Mouse (Mus musculus): ENCODE measurements around the gene Gm10697. TPM values are rescaled to one million over a fixed set of nuclear protein-coding genes. Genes with fewer than 3 reads are reported as not detected.
"Not testable (repeated sequence)": the region's sequence is repeated elsewhere in the genome, so short reads cannot be mapped to it uniquely, and the experiment has no call there.

The Gm10697 gene
- polyA plus RNA-seq (2012; rRNA removed) (not detected in 2 replicates), polyA plus RNA-seq (2014; fragmentation: Nextera tagmentation; extraction: Ambion mirVana) (not detected in 2 replicates)

DNA sequence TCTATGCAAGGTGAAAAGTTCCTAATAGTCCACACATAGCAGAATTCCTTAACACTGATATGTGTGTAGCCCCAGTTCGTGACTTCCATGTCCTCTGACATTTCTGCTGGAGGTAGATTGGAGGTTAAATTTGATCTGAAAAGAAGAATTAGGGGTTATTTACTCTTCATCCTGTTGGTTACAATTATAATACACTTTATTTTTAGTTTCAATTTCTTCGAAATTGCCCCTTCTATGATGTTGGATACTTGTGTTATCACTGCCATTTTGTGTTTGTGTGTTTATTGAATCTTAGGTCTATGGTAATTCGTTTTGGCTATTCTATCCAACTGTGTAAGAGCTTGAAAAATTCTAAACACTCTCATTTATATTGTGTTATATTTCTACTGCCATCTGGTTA is at the start of gene Gm10697:
TSS of gene Gm10697 (minus strand) at position 101 of the 400 bp plus-strand sequence.
- H3K36me3 ChIP-seq (ENCODE audit: control insufficient read depth, insufficient read depth, low read length); ATAC-seq (ENCODE audit: low FRiP score, low read depth); H3K4me2 ChIP-seq (replicated peaks; ENCODE audit: low read depth, low read length, severe bottlenecking); H3K9me3 ChIP-seq (ENCODE audit: control insufficient read depth, low read length); H3K9ac ChIP-seq (ENCODE audit: low read depth, low read length, severe bottlenecking); H3K4me1 ChIP-seq (ENCODE audit: control insufficient read depth, insufficient read depth, low read length); DNase-seq (ENCODE audit: low spot score); H3K27ac ChIP-seq (replicated peaks; ENCODE audit: low read depth, low read length); H3K27me3 ChIP-seq (ENCODE audit: control insufficient read depth, insufficient read depth, low read length); H3K4me3 ChIP-seq (replicated peaks; ENCODE audit: low read length): not testable (repeated sequence)
- 80% methylated on average over 1 of the region's 3 CpGs for WGBS

DNA sequence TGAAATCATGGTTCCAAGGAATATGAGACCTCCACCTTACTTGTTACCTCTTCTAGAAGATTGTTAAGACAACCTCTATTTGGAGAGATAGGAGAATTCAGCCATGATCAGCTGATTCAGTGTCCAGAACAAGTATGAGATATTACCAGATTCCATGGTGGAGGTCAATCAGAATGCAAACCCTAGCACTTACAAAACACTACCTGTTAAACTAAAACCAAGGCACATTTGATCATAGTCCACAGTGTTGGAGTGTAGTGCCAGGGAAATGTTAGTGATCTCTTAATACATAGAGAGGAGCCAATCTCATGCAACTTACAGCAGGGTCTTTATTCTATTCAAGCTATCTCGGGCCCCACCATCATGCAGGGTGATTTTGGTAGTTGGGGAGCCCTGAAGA is 42.6 kb upstream of the Gm10697 start:
- H3K9ac ChIP-seq (ENCODE audit: low read depth, low read length, severe bottlenecking); H3K4me1 ChIP-seq (ENCODE audit: control insufficient read depth, insufficient read depth, low read length); ATAC-seq (ENCODE audit: low FRiP score, low read depth); H3K36me3 ChIP-seq (ENCODE audit: control insufficient read depth, insufficient read depth, low read length); DNase-seq (ENCODE audit: low spot score); H3K4me2 ChIP-seq (replicated peaks; ENCODE audit: low read depth, low read length, severe bottlenecking); H3K9me3 ChIP-seq (ENCODE audit: control insufficient read depth, low read length); H3K4me3 ChIP-seq (replicated peaks; ENCODE audit: low read length); H3K27me3 ChIP-seq (ENCODE audit: control insufficient read depth, insufficient read depth, low read length); H3K27ac ChIP-seq (replicated peaks; ENCODE audit: low read depth, low read length): not testable (repeated sequence)
- WGBS: 63% methylated on average over 1 of the region's 1 CpGs

GRCm38 (mm10) chr3:94054785-94055184 is 17.7 kb downstream of the Gm10697 start, which contains the start of gene Gm9125:
Gene Gm9125 (minus strand): TSS chr3:94054885.
- 78% methylated on average over 1 of the region's 3 CpGs for WGBS
- H3K9ac ChIP-seq (ENCODE audit: low read depth, low read length, severe bottlenecking); H3K4me1 ChIP-seq (ENCODE audit: control insufficient read depth, insufficient read depth, low read length); DNase-seq (ENCODE audit: low spot score); H3K27ac ChIP-seq (replicated peaks; ENCODE audit: low read depth, low read length); ATAC-seq (ENCODE audit: low FRiP score, low read depth); H3K4me3 ChIP-seq (replicated peaks; ENCODE audit: low read length); H3K27me3 ChIP-seq (ENCODE audit: control insufficient read depth, insufficient read depth, low read length); H3K36me3 ChIP-seq (ENCODE audit: control insufficient read depth, insufficient read depth, low read length); H3K9me3 ChIP-seq (ENCODE audit: control insufficient read depth, low read length); H3K4me2 ChIP-seq (replicated peaks; ENCODE audit: low read depth, low read length, severe bottlenecking): not testable (repeated sequence)

- not testable (repeated sequence) for H3K9ac ChIP-seq (ENCODE audit: low read depth, low read length, severe bottlenecking); H3K27ac ChIP-seq (replicated peaks; ENCODE audit: low read depth, low read length); DNase-seq (ENCODE audit: low spot score); H3K4me3 ChIP-seq (replicated peaks; ENCODE audit: low read length); H3K4me2 ChIP-seq (replicated peaks; ENCODE audit: low read depth, low read length, severe bottlenecking); H3K9me3 ChIP-seq (ENCODE audit: control insufficient read depth, low read length); ATAC-seq (ENCODE audit: low FRiP score, low read depth); H3K4me1 ChIP-seq (ENCODE audit: control insufficient read depth, insufficient read depth, low read length); H3K27me3 ChIP-seq (ENCODE audit: control insufficient read depth, insufficient read depth, low read length); H3K36me3 ChIP-seq (ENCODE audit: control insufficient read depth, insufficient read depth, low read length)
- WGBS: no CpG with 5 or more reads among the region's 5 CpGs
Observed at GRCm38 (mm10) chr3:94049566-94050121, 22.8 kb downstream of the Gm10697 start.

DNA sequence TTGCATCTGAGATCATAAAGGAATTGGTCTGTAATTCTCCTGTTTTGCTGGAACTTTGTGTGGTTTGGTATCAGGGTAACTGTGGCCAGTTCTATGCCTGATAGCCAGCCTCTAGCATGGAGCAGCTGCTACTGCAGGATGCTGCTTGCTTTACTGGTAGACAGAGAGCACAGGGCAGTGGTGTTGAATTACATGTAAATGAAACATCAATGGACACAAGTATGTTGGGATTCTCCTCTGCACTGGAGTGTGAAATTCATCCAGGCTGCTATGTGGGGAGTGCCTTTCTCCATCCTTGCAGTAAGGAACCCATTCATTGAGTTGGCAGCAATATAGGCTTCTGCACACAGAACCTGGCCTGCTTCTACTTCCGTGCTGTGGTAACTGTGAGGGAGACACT is 34.2 kb downstream of the Gm10697 start:
- WGBS: 87% methylated on average over 1 of the region's 1 CpGs
- ATAC-seq (ENCODE audit: low FRiP score, low read depth): not testable (repeated sequence)

DNA sequence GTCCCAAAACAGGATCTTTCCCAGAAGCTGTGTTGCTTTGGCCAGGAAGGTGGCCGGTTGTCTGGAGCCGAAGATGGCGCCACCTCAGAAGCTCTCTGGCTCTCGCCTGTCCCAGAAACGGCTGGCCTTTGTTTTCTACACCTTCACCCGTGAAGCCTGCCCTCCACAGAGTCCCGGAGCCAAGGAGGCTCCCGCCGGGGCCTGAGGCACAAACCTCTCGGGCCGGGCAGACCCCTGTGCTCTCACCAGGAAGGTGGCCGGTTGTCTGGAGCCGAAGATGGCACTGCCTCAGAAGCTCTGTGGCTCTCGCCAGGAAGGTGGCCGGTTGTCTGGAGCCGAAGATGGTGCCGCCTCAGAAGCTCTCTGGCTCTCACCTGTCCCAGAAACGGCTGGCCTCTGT is 38.0 kb downstream of the Gm10697 start:
- H3K36me3 ChIP-seq (ENCODE audit: control insufficient read depth, insufficient read depth, low read length); H3K4me2 ChIP-seq (replicated peaks; ENCODE audit: low read depth, low read length, severe bottlenecking); H3K4me3 ChIP-seq (replicated peaks; ENCODE audit: low read length); H3K27ac ChIP-seq (replicated peaks; ENCODE audit: low read depth, low read length); DNase-seq (ENCODE audit: low spot score); ATAC-seq (ENCODE audit: low FRiP score, low read depth); H3K4me1 ChIP-seq (ENCODE audit: control insufficient read depth, insufficient read depth, low read length); H3K9me3 ChIP-seq (ENCODE audit: control insufficient read depth, low read length); H3K27me3 ChIP-seq (ENCODE audit: control insufficient read depth, insufficient read depth, low read length); H3K9ac ChIP-seq (ENCODE audit: low read depth, low read length, severe bottlenecking): not testable (repeated sequence)
- 86% methylated on average over 11 of the region's 18 CpGs for WGBS

More for the DNA sequence above, 34.2 kb downstream of the Gm10697 start:
- not testable (repeated sequence) for H3K9ac ChIP-seq (ENCODE audit: low read depth, low read length, severe bottlenecking); H3K36me3 ChIP-seq (ENCODE audit: control insufficient read depth, insufficient read depth, low read length); H3K27me3 ChIP-seq (ENCODE audit: control insufficient read depth, insufficient read depth, low read length); H3K4me3 ChIP-seq (replicated peaks; ENCODE audit: low read length); H3K27ac ChIP-seq (replicated peaks; ENCODE audit: low read depth, low read length); DNase-seq (ENCODE audit: low spot score); H3K4me2 ChIP-seq (replicated peaks; ENCODE audit: low read depth, low read length, severe bottlenecking); H3K4me1 ChIP-seq (ENCODE audit: control insufficient read depth, insufficient read depth, low read length); H3K9me3 ChIP-seq (ENCODE audit: control insufficient read depth, low read length)

Other genes starting within 250 kb of the Gm10697 start
- not detected in 2 replicates for gene Tdpoz3, start 246.6 kb downstream of the Gm10697 start, polyA plus RNA-seq (2012; rRNA removed)
- not detected in 2 replicates for gene Tdpoz3, start 246.6 kb downstream of the Gm10697 start, polyA plus RNA-seq (2014; fragmentation: Nextera tagmentation; extraction: Ambion mirVana)
- gene Gm9117, start 129.1 kb downstream of the Gm10697 start, polyA plus RNA-seq (2012; rRNA removed): not detected in 2 replicates
- gene Gm9117, start 129.1 kb downstream of the Gm10697 start, polyA plus RNA-seq (2014; fragmentation: Nextera tagmentation; extraction: Ambion mirVana): not detected in 2 replicates
- not detected in 2 replicates for gene Tdpoz5, start 111.3 kb downstream of the Gm10697 start, polyA plus RNA-seq (2012; rRNA removed)
- gene Tdpoz5, start 111.3 kb downstream of the Gm10697 start, polyA plus RNA-seq (2014; fragmentation: Nextera tagmentation; extraction: Ambion mirVana): not detected in 2 replicates
- not detected in 2 replicates for gene Gm9125, start 17.8 kb downstream of the Gm10697 start, polyA plus RNA-seq (2012; rRNA removed)
- not detected in 2 replicates for gene Gm9125, start 17.8 kb downstream of the Gm10697 start, polyA plus RNA-seq (2014; fragmentation: Nextera tagmentation; extraction: Ambion mirVana)
- gene Gm10696, start 105.5 kb upstream of the Gm10697 start, polyA plus RNA-seq (2012; rRNA removed): not detected in 2 replicates
- gene Gm10696, start 105.5 kb upstream of the Gm10697 start, polyA plus RNA-seq (2014; fragmentation: Nextera tagmentation; extraction: Ambion mirVana): not detected in 2 replicates
- gene Gm5286, start 124.1 kb upstream of the Gm10697 start, polyA plus RNA-seq (2012; rRNA removed): not detected in 2 replicates
- gene Gm5286, start 124.1 kb upstream of the Gm10697 start, polyA plus RNA-seq (2014; fragmentation: Nextera tagmentation; extraction: Ambion mirVana): not detected in 2 replicates
- gene Gm4778, start 191.4 kb upstream of the Gm10697 start, polyA plus RNA-seq (2012; rRNA removed): not detected in 2 replicates
- not detected in 2 replicates for gene Gm4778, start 191.4 kb upstream of the Gm10697 start, polyA plus RNA-seq (2014; fragmentation: Nextera tagmentation; extraction: Ambion mirVana)
- gene Them4, start 237.4 kb upstream of the Gm10697 start, polyA plus RNA-seq (2012; rRNA removed): 4.5 and 5.6 TPM in 2 replicates
- gene Them4, start 237.4 kb upstream of the Gm10697 start, polyA plus RNA-seq (2014; fragmentation: Nextera tagmentation; extraction: Ambion mirVana): 11.8 and 13.1 TPM in 2 replicates

Data from limb, embryonic 14.5 days (tissue).